Mouse (Mus musculus) layer of hippocampus, adult 18-20 months (tissue): ENCODE results near the gene Mrpl11. TPM values are rescaled to one million over a fixed set of nuclear protein-coding genes. Genes with fewer than 3 reads are reported as not detected.
"Not testable (repeated sequence)": the region's sequence is repeated elsewhere in the genome, so short reads cannot be mapped to it uniquely, and the experiment has no call there.

Experiments
- DNase-seq, 2 experiments: peaks; one replicate each; pipeline ENCODE4 v3.0.0; 2022; ENCODE audit warnings: low spot score in 2 of 2
- long read RNA-seq: library from polyadenylated mRNA; stranded (forward); transcript quantifications from one replicate; pipeline ENCODE4 v2.0.0, GENCODE M21; 2021
- total RNA-seq, 2 experiments: library from RNA; stranded (reverse); gene quantifications; 2 replicates each; pipeline ENCODE4 v1.2.3; 2021

Gene Mrpl11
- total RNA-seq = 10 to 100 TPM; 60.7 to 62.1 TPM
- long read RNA-seq, transcript Mrpl11-201 (5 exons, 3,045 nt) = major isoform, 22 of 28 reads
- long read RNA-seq, partial matches to known transcripts = 3 of 28 reads
- long read RNA-seq, other reads (novel, unspliced or antisense) = 2 of 28 reads

GRCm38 (mm10) chr19:4961928-4962601, at the start of gene Mrpl11:
TSS of gene Mrpl11 (plus strand) at chr19:4962147.
- peak; percentile 86 to 98 for DNase-seq

GRCm38 (mm10) chr19:4915924-4916603, 45.9 kb upstream of the Mrpl11 start:
- no peak for DNase-seq

GRCm38 (mm10) chr19:4916827-4917226, 45.1 kb upstream of the Mrpl11 start:
- no peak for DNase-seq

- no peak for DNase-seq
Measured at GRCm38 (mm10) chr19:4919652-4920051, 42.3 kb upstream of the Mrpl11 start.

- no peak for DNase-seq
Measured at GRCm38 (mm10) chr19:4925121-4925860, 36.7 kb upstream of the Mrpl11 start.

- peak; percentile 95 to 99 for DNase-seq
Measured at GRCm38 (mm10) chr19:4927904-4928531, 33.9 kb upstream of the Mrpl11 start, which contains the start of gene Dpp3. TSS of gene Dpp3 (minus strand) at chr19:4928287.

- DNase-seq = no peak
Measured at GRCm38 (mm10) chr19:4928781-4929180, 33.2 kb upstream of the Mrpl11 start.

GRCm38 (mm10) chr19:4936896-4937295, 25.1 kb upstream of the Mrpl11 start:
- no peak for DNase-seq

- no peak for DNase-seq
Measured at GRCm38 (mm10) chr19:4937444-4938310, 24.3 kb upstream of the Mrpl11 start.

- DNase-seq = peak; percentile 70 to 82
Measured at GRCm38 (mm10) chr19:4942551-4943252, 19.2 kb upstream of the Mrpl11 start, which contains the start of gene Peli3. TSS of gene Peli3 (minus strand) at chr19:4943127.

GRCm38 (mm10) chr19:4943253-4943588, 18.7 kb upstream of the Mrpl11 start:
- no peak for DNase-seq

- DNase-seq = no peak
Measured at GRCm38 (mm10) chr19:4945540-4945939, 16.4 kb upstream of the Mrpl11 start.

GRCm38 (mm10) chr19:4948641-4949040, 13.3 kb upstream of the Mrpl11 start:
- DNase-seq = not testable (repeated sequence)

- no peak for DNase-seq
Measured at GRCm38 (mm10) chr19:4968236-4968635, 6.3 kb downstream of the Mrpl11 start.

- peak; percentile 55 to 85 for DNase-seq
Measured at GRCm38 (mm10) chr19:4981767-4982166, 19.8 kb downstream of the Mrpl11 start.

GRCm38 (mm10) chr19:4989013-4989412, 27.1 kb downstream of the Mrpl11 start:
- peak in 1 of 2 experiments; percentile 56 for DNase-seq

GRCm38 (mm10) chr19:4989434-4990255, 27.7 kb downstream of the Mrpl11 start:
- peak; percentile 66 to 83 for DNase-seq

- no peak for DNase-seq
Measured at GRCm38 (mm10) chr19:4990256-4990625, 28.3 kb downstream of the Mrpl11 start, which contains the start of gene Npas4. TSS of gene Npas4 (minus strand) at chr19:4990316.

- DNase-seq = peak in 1 of 2 experiments; percentile 62
Measured at GRCm38 (mm10) chr19:4990716-4991115, 28.8 kb downstream of the Mrpl11 start.
